8 mouse cellular contexts compared by ENCODE assay signal in genomic region chr7:27481627-27481969, GRCm38 (mm10). TPM values are rescaled to one million over a fixed set of nuclear protein-coding genes. Genes with fewer than 3 reads are reported as not detected.
DNase-seq lines count a peak whose midpoint lies in the region; ATAC-seq and TF ChIP-seq lines count a peak whose summit lies in the region.

No protein-coding gene starts in this region.

- intact Hi-C loops in heart, adult 2 months (cut with DNase I), result loop anchor here (5.0 kb wide), 1 partner anchor 46 kb away; no protein-coding TSS in a partner anchor

- H3K27ac ChIP-seq in embryonic facial prominence, embryonic 12.5 days, result peak overlapping the region; percentile 85
- peak overlapping the region; percentile 81 for H3K27ac ChIP-seq in heart, adult 2 months
- H3K27ac ChIP-seq in kidney, adult 2 months (ENCODE audit: insufficient read depth, low read depth, low read length), result peak overlapping the region; percentile 91
- H3K27ac ChIP-seq in liver, adult 2 months (replicated peaks; ENCODE audit: insufficient read depth, low read depth, low read length), result peak overlapping the region; percentile 85

- H3K27me3 ChIP-seq in embryonic facial prominence, embryonic 12.5 days, result no peaks in the 10 kb centered on the region
- H3K27me3 ChIP-seq in heart, adult 2 months (ENCODE audit: control insufficient read depth, insufficient read depth, low read length), result no peaks in the 10 kb centered on the region
- H3K27me3 ChIP-seq in kidney, adult 2 months (replicated peaks; ENCODE audit: control insufficient read depth, insufficient read depth, low read length), result no peaks in the 10 kb centered on the region
- no peaks in the 10 kb centered on the region for H3K27me3 ChIP-seq in liver, adult 2 months (ENCODE audit: control insufficient read depth, insufficient read depth, low read length)

- H3K9ac ChIP-seq in embryonic facial prominence, embryonic 12.5 days, result peak overlapping the region; percentile 40
- H3K9ac ChIP-seq in heart, adult 2 months (ENCODE audit: low read depth, low read length), result peak overlapping the region; percentile 47
- H3K9ac ChIP-seq in liver, adult 2 months (ENCODE audit: low read depth, low read length), result peak overlapping the region; percentile 66

- peak; percentile 87 for ATAC-seq in embryonic facial prominence, embryonic 12.5 days (ENCODE audit: insufficient number of reproducible peaks, insufficient read depth, low FRiP score, low TSS enrichment)
- ATAC-seq in monocyte, adult 5-6 weeks (replicated peaks; ENCODE audit: insufficient number of reproducible peaks, low FRiP score, low TSS enrichment, poor library complexity, severe bottlenecking), result peak; percentile 81

- no peaks in the 10 kb centered on the region for H3K9me3 ChIP-seq in embryonic facial prominence, embryonic 12.5 days

- peak overlapping the region; percentile 56 for H3K4me2 ChIP-seq in embryonic facial prominence, embryonic 12.5 days (replicated peaks)

- DNase-seq in B cell, adult 2 months, result peak; percentile 63 to 65
- DNase-seq in adrenal gland, postnatal 36 days, result peak; percentile 96 to 97
- peak; percentile 93 to 95 for DNase-seq in heart, adult 2 months
- DNase-seq in kidney, adult 2 months, result peak; percentile 97
- peak; percentile 95 for DNase-seq in liver, adult 2 months (ENCODE audit: extremely low read depth, low read depth, low spot score)
- DNase-seq in spleen, postnatal 4 days (ENCODE audit: low spot score in 2 of 2), result peak; percentile 85 to 89

- TF ChIP-seq EP300 in heart, adult 2 months (IDR thresholded peaks at IDR 0.05; ENCODE audit: insufficient read depth, low read depth, low read length), result 0 out of 2 replicates have a peak, but pooled peaks have one; percentile 53

- peaks cover 14% of the 10 kb centered on the region for H3K36me3 ChIP-seq in embryonic facial prominence, embryonic 12.5 days
- no peaks in the 10 kb centered on the region for H3K36me3 ChIP-seq in heart, adult 2 months (ENCODE audit: control insufficient read depth, insufficient read depth, low read length)
- no peaks in the 10 kb centered on the region for H3K36me3 ChIP-seq in kidney, adult 2 months (ENCODE audit: control insufficient read depth, insufficient read depth, low read length)
- H3K36me3 ChIP-seq in liver, adult 2 months (ENCODE audit: control insufficient read depth, insufficient read depth, low read length), result peaks cover 2% of the 10 kb centered on the region

- no peaks in the 10 kb centered on the region for H3K79me2 ChIP-seq in heart, adult 2 months (replicated peaks; ENCODE audit: control insufficient read depth, insufficient read depth, low read length)
- peaks cover 1% of the 10 kb centered on the region; the same call in 1 of the 2 replicates for H3K79me2 ChIP-seq in liver, adult 2 months (ENCODE audit: control insufficient read depth, insufficient read depth, low read length)

- H3K4me1 ChIP-seq in embryonic facial prominence, embryonic 12.5 days, result peaks cover 11% of the 10 kb centered on the region
- H3K4me1 ChIP-seq in heart, adult 2 months (ENCODE audit: control insufficient read depth, insufficient read depth, low read length), result peaks cover 4% of the 10 kb centered on the region; the same call in 1 of the 2 replicates
- H3K4me1 ChIP-seq in kidney, adult 2 months (ENCODE audit: control insufficient read depth, insufficient read depth, low read length), result peaks cover 17% of the 10 kb centered on the region
- H3K4me1 ChIP-seq in liver, adult 2 months (ENCODE audit: control insufficient read depth, insufficient read depth, low read length), result peaks cover 16% of the 10 kb centered on the region; the same call in 1 of the 2 replicates

- WGBS in embryonic facial prominence, embryonic 12.5 days, result 0% methylated on average over 8 of the region's 12 CpGs
- WGBS in heart, adult 2 months, result 0% methylated on average over 12 of the region's 12 CpGs
- WGBS in kidney, adult 2 months, result 0% methylated on average over 9 of the region's 12 CpGs
- WGBS in liver, adult 2 months, result 1% methylated on average over 9 of the region's 12 CpGs

- peak overlapping the region; percentile 35 for H3K4me3 ChIP-seq in embryonic facial prominence, embryonic 12.5 days
- H3K4me3 ChIP-seq in heart, adult 2 months, result peak overlapping the region; percentile 38
- H3K4me3 ChIP-seq in kidney, adult 2 months (ENCODE audit: insufficient read depth, low read depth, low read length), result peak overlapping the region; percentile 71; the same call in 1 of the 2 replicates
- peak overlapping the region; percentile 34 for H3K4me3 ChIP-seq in liver, adult 2 months (ENCODE audit: insufficient read depth, low read depth, low read length)

- TF ChIP-seq CTCF in heart, adult 2 months (IDR thresholded peaks at IDR 0.05), result no peak
- TF ChIP-seq CTCF in kidney, adult 2 months (conservative IDR thresholded peaks at IDR 0.05; ENCODE audit: insufficient read depth, insufficient read length, low read depth, low read length), result no peak
- TF ChIP-seq CTCF in liver, adult 2 months (IDR thresholded peaks at IDR 0.05; ENCODE audit: low read depth, low read length), result no peak

- TF ChIP-seq POLR2A in heart, adult 2 months (IDR thresholded peaks at IDR 0.05; ENCODE audit: insufficient read depth, low read depth, low read length), result peak; percentile 66; the same call in 1 of the 2 replicates
- TF ChIP-seq POLR2A in kidney, adult 2 months (IDR thresholded peaks at IDR 0.05; ENCODE audit: low read depth, low read length), result peak; percentile 18
- no peak for TF ChIP-seq POLR2A in liver, adult 2 months (IDR thresholded peaks at IDR 0.05; ENCODE audit: extremely low read depth, insufficient read depth, low read length)

RNA-seq across cellular contexts. Expression of gene Sertad1, which starts 5.1 kb away (rescaled TPM):
- total RNA-seq in adrenal gland, postnatal 36 days (2021), result 10 to 100 TPM; 30.0 to 38.4 TPM
- polyA plus RNA-seq in embryonic facial prominence, embryonic 12.5 days (2016; fragmentation: Nextera tagmentation; extraction: Ambion mirVana), result 31.1 and 32.0 TPM in 2 replicates
- total RNA-seq in heart, adult 2 months (2021), result 10 to 100 TPM in 1 of 2 experiments, 1 to 10 TPM in 1; 7.6 to 10.2 TPM
- polyA plus RNA-seq in heart, adult 2 months (2012; rRNA removed), result 12.2 and 14.0 TPM in 2 replicates
- polyA plus RNA-seq in kidney, adult 2 months (2012; rRNA removed), result 19.4 and 23.7 TPM in 2 replicates
- 7.7 and 9.5 TPM in 2 replicates for total RNA-seq in liver, adult 2 months (2014; rRNA removed)
- 8.8 and 11.6 TPM in 2 replicates for polyA plus RNA-seq in liver, adult 2 months (2012; rRNA removed)
- total RNA-seq in monocyte, adult 5-6 weeks (2017), result 14.4 to 44.5 TPM (median 30.3 TPM) in 3 replicates

RNA-seq across cellular contexts. Expression of gene Sertad3, which starts 8.0 kb away (rescaled TPM):
- total RNA-seq in adrenal gland, postnatal 36 days (2021), result 10 to 100 TPM; 15.9 to 16.3 TPM
- 29.9 and 33.1 TPM in 2 replicates for polyA plus RNA-seq in embryonic facial prominence, embryonic 12.5 days (2016; fragmentation: Nextera tagmentation; extraction: Ambion mirVana)
- 1 to 10 TPM; 3.5 to 6.2 TPM for total RNA-seq in heart, adult 2 months (2021)
- polyA plus RNA-seq in heart, adult 2 months (2012; rRNA removed), result 6.9 TPM in 2 replicates
- polyA plus RNA-seq in kidney, adult 2 months (2012; rRNA removed), result 9.0 and 12.8 TPM in 2 replicates
- total RNA-seq in liver, adult 2 months (2014; rRNA removed), result 3.5 and 4.6 TPM in 2 replicates
- 6.9 and 8.3 TPM in 2 replicates for polyA plus RNA-seq in liver, adult 2 months (2012; rRNA removed)
- 14.3 to 26.8 TPM (median 14.9 TPM) in 3 replicates for total RNA-seq in monocyte, adult 5-6 weeks (2017)

RNA-seq across cellular contexts. Expression of gene Prx, which starts 17.5 kb away (rescaled TPM):
- 1 to 10 TPM; 2.1 to 3.2 TPM for total RNA-seq in adrenal gland, postnatal 36 days (2021)
- 5.6 and 6.2 TPM in 2 replicates for polyA plus RNA-seq in embryonic facial prominence, embryonic 12.5 days (2016; fragmentation: Nextera tagmentation; extraction: Ambion mirVana)
- total RNA-seq in heart, adult 2 months (2021), result under 1 TPM; 0.59 to 0.81 TPM
- polyA plus RNA-seq in heart, adult 2 months (2012; rRNA removed), result 0.59 and 0.61 TPM in 2 replicates
- polyA plus RNA-seq in kidney, adult 2 months (2012; rRNA removed), result 1.2 and 1.5 TPM in 2 replicates
- total RNA-seq in liver, adult 2 months (2014; rRNA removed), result 0.07 TPM in 1 of 2 replicates, not detected in the other
- polyA plus RNA-seq in liver, adult 2 months (2012; rRNA removed), result 0.05 and 0.07 TPM in 2 replicates
- 0.19 to 0.53 TPM (median 0.38 TPM) in 3 replicates for total RNA-seq in monocyte, adult 5-6 weeks (2017)

RNA-seq across cellular contexts. Expression of gene Blvrb, which starts 33.8 kb away (rescaled TPM):
- total RNA-seq in adrenal gland, postnatal 36 days (2021), result 10 to 100 TPM; 42.4 to 45.6 TPM
- polyA plus RNA-seq in embryonic facial prominence, embryonic 12.5 days (2016; fragmentation: Nextera tagmentation; extraction: Ambion mirVana), result 34.5 and 36.8 TPM in 2 replicates
- total RNA-seq in heart, adult 2 months (2021), result 10 to 100 TPM; 29.9 to 31.7 TPM
- 41.7 and 46.2 TPM in 2 replicates for polyA plus RNA-seq in heart, adult 2 months (2012; rRNA removed)
- polyA plus RNA-seq in kidney, adult 2 months (2012; rRNA removed), result 47.1 and 47.8 TPM in 2 replicates
- 142 and 148 TPM in 2 replicates for total RNA-seq in liver, adult 2 months (2014; rRNA removed)
- 268 and 304 TPM in 2 replicates for polyA plus RNA-seq in liver, adult 2 months (2012; rRNA removed)
- total RNA-seq in monocyte, adult 5-6 weeks (2017), result 20.7 to 49.1 TPM (median 37.2 TPM) in 3 replicates

RNA-seq across cellular contexts. Expression of gene Sptbn4, which starts 34.1 kb away (rescaled TPM):
- under 1 TPM; 0.59 to 0.83 TPM for total RNA-seq in adrenal gland, postnatal 36 days (2021)
- polyA plus RNA-seq in embryonic facial prominence, embryonic 12.5 days (2016; fragmentation: Nextera tagmentation; extraction: Ambion mirVana), result 0.27 and 0.51 TPM in 2 replicates
- total RNA-seq in heart, adult 2 months (2021), result under 1 TPM; 0.18 to 0.20 TPM
- 0.23 and 0.44 TPM in 2 replicates for polyA plus RNA-seq in heart, adult 2 months (2012; rRNA removed)
- 0.09 and 0.12 TPM in 2 replicates for polyA plus RNA-seq in kidney, adult 2 months (2012; rRNA removed)
- under 0.01 TPM in 1 of 2 replicates, not detected in the other for total RNA-seq in liver, adult 2 months (2014; rRNA removed)
- polyA plus RNA-seq in liver, adult 2 months (2012; rRNA removed), result 0.06 TPM in 1 of 2 replicates, not detected in the other
- not detected in 3 replicates for total RNA-seq in monocyte, adult 5-6 weeks (2017)

Comparison
In these comparisons a context has a peak if more than half of its experiments do, and no peak if none do; other contexts are left out.
1. Peak in every context shown above with its lines: DNase-seq, ATAC-seq, H3K4me3 ChIP-seq and H3K27ac ChIP-seq.